Mouse (Mus musculus): ENCODE data around the gene Slit3.

DNA sequence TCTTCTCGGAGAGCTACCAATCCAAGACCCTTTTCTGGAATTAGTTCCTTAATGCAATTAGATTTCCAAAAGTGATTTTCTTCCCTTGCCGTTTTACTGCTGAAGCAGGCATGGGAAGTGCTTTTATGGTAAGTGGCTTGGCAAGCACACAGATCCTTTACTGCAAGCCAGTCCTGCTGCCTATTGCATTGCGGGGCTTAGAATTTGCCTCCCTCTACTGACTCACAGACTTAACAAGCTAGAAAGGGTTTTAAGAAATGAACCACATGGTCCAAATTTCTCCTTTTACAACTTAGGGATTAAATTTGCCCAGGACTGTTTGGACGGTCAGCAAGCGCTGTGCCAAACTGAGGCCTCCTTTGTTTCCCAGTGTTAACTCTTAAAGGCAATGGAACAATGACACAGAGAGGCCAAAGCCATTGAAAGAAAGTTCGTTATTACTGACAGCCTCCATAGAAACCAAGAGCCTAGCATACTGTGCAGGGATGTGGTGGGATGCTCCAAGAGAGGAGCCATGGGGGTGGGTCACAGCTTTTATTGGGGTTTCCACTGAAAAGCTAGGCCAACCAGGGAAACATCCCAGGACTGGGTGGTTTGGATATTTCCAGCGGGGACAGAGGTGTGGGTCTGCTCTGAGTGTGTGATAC lies 406.9 kb downstream of the Slit3 start:
- TF ChIP-seq POLR2A (IDR thresholded peaks at IDR 0.05; ENCODE audit: control insufficient read depth in 1 of 2, insufficient read depth in 1 of 2, low read depth in 1 of 2, low read length in 2 of 2, poor library complexity in 1 of 2) (no peak), CTCF (IDR thresholded peaks at IDR 0.05 in 2 of 3, conservative IDR thresholded peaks at IDR 0.05 in 1 of 3; ENCODE audit: control insufficient read depth in 1 of 3, insufficient read depth in 1 of 3, low read depth in 2 of 3, low read length in 3 of 3, poor library complexity in 1 of 3, severe bottlenecking in 1 of 3) (no peak), USF1 (IDR thresholded peaks at IDR 0.05; ENCODE audit: low read depth, low read length) (no peak), NRF1 (IDR thresholded peaks at IDR 0.05; ENCODE audit: insufficient read depth, low read depth, low read length, poor library complexity, severe bottlenecking) (no peak), RCOR1 (IDR thresholded peaks at IDR 0.05; ENCODE audit: low read depth, low read length) (no peak)

All from MEL (cell line).